Mouse (Mus musculus): ENCODE measurements around the gene Zfp334.

DNA sequence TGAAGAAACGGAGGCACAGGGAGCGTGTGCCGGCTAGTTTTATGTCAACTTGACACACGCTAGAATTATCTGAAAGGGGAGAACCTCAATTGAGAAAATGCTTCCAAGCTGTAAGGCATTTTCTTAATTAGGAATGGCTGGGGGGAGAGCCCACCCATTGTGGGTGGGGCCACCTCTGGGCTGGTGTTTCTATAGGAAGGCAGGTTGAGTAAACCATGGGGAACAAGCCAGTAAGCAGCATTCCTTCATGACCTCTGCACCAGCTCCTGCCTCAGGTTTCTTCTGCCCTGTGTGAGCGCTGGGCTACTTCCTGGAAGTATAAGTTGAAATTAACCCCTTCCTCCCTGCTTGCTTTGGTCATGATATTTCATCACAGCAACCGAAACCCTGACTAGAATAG, 27.7 kb upstream of the Zfp334 start:
- TF ChIP-seq POLR2A (IDR thresholded peaks at IDR 0.05; ENCODE audit: low read depth, low read length) (no peak), CTCF (IDR thresholded peaks at IDR 0.05; ENCODE audit: extremely low read depth, insufficient read length, insufficient replicate concordance, low read depth, low read length) (no peak)

Measured in small intestine, adult 2 months (tissue).